Mouse (Mus musculus) kidney, adult 8-10 months (tissue): ENCODE data around the gene Gm13084.
"Not testable (repeated sequence)": the region's sequence is repeated elsewhere in the genome, so short reads cannot be mapped to it uniquely, and the experiment has no call there.

ENCODE experiments used
- DNase-seq, 2 experiments: peaks; one replicate each; pipeline ENCODE4 v3.0.0; 2022

The Gm13084 gene

GRCm38 (mm10) chr4:143815993-143816392 lies at the start of gene Gm13084:
TSS of gene Gm13084 (minus strand) at chr4:143816093.
- DNase-seq, result no peak

GRCm38 (mm10) chr4:143846197-143846596 lies 30.3 kb upstream of the Gm13084 start, which contains the start of gene Gm13103:
TSS of gene Gm13103 (plus strand) at chr4:143846497.
- DNase-seq, result not testable (repeated sequence)

GRCm38 (mm10) chr4:143789052-143789451 lies 26.8 kb downstream of the Gm13084 start, which contains the start of gene Gm13023:
TSS of gene Gm13023 (plus strand) at chr4:143789352.
- DNase-seq, result not testable (repeated sequence)
